Mouse (Mus musculus): ENCODE data around the gene Sh3rf3. TPM values are rescaled to one million over a fixed set of nuclear protein-coding genes. Genes with fewer than 3 reads are reported as not detected.

Gene Sh3rf3
- polyA plus RNA-seq, 1 experiment from 2014 or later, result 1.9 TPM

DNA sequence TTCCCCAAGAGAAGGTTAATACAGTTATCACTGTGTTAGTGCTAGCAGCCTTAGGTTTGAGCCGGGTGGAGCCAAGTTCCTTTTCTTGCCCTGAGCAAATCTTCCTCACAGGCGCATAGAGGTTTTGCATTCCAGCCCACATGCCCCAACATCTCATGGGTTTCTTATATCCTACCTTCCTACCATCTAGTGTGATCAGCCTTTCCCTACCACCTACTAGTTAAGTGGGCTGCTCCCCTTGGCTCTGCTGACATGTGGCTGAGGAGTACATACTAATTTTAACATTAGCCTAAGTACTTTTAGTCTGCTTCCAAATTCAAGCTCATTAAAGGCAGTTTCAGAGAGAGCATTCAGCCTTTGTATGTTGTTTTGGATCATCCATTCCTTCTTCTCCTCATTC is 72.7 kb downstream of the Sh3rf3 start:
- no peak for ATAC-seq (ENCODE audit: low FRiP score, low TSS enrichment)
- Histone ChIP-seq H3K9me3 (ENCODE audit: control insufficient read depth, low read length) (no peaks in the 10 kb centered on the region), H3K36me3 (ENCODE audit: control insufficient read depth, insufficient read depth, low read length) (no peaks in the 10 kb centered on the region), H3K27me3 (ENCODE audit: control insufficient read depth, insufficient read depth, low read length) (no peaks in the 10 kb centered on the region), H3K4me3 (ENCODE audit: low read length) (no peak overlapping the region), H3K4me2 (replicated peaks; ENCODE audit: low read depth, low read length) (no peak overlapping the region), H3K9ac (ENCODE audit: low read depth, low read length) (no peak overlapping the region), H3K27ac (ENCODE audit: low read depth, low read length) (no peak overlapping the region), H3K4me1 (ENCODE audit: control insufficient read depth, insufficient read depth, low read length) (0 out of 2 replicates have a peak, but pooled peaks cover 4% of the 10 kb centered on the region)
- WGBS, result 77% methylated on average over 2 of the region's 2 CpGs

DNA sequence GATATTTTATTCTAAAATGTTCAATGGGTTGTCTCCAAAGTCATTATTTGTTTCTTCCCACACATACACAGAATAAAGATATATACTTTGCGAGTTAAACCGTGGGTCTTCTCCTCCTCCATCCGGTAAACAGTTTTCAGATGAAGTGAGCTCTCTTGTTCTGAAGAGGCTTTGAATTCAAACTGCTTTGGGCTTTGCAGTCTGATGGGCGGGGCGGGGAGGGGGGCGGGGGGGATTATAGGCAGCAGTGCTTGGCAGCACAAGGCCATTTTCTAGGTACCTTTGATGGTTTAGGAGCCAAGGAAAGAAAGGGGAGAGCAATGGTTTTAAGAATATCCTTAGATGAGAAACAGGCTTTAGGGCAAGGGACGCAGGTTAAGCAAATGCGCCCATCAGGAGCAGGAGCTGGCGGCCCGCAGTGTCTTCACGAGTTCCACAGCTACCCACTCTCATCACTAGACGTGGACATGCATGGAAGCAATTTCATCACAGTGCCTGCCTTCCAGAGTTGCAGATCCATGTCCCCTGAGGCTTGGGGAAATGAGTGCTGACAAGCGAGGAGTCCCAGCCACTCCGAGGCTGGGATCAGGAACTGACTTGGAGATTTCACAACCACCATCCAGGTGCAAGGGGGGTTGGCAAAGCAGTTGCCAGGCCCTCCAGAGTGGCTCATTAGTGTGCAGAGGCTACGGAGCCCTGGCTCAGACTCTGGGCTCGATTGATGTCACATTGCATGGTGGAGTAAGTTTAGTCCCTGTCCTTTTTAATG is 77.7 kb downstream of the Sh3rf3 start:
- no peaks in the 10 kb centered on the region for H3K4me1 ChIP-seq (ENCODE audit: control insufficient read depth, insufficient read depth, low read length)
- H3K27ac ChIP-seq (ENCODE audit: low read depth, low read length), result no peak overlapping the region
- no peaks in the 10 kb centered on the region for H3K36me3 ChIP-seq (ENCODE audit: control insufficient read depth, insufficient read depth, low read length)
- no peak for ATAC-seq (ENCODE audit: low FRiP score, low TSS enrichment)
- no peak overlapping the region for H3K4me3 ChIP-seq (ENCODE audit: low read length)
- H3K27me3 ChIP-seq (ENCODE audit: control insufficient read depth, insufficient read depth, low read length), result no peaks in the 10 kb centered on the region
- WGBS, result 61% methylated on average over 16 of the region's 16 CpGs
- no peak overlapping the region for H3K9ac ChIP-seq (ENCODE audit: low read depth, low read length)
- H3K9me3 ChIP-seq (ENCODE audit: control insufficient read depth, low read length), result no peaks in the 10 kb centered on the region
- no peak overlapping the region for H3K4me2 ChIP-seq (replicated peaks; ENCODE audit: low read depth, low read length)

DNA sequence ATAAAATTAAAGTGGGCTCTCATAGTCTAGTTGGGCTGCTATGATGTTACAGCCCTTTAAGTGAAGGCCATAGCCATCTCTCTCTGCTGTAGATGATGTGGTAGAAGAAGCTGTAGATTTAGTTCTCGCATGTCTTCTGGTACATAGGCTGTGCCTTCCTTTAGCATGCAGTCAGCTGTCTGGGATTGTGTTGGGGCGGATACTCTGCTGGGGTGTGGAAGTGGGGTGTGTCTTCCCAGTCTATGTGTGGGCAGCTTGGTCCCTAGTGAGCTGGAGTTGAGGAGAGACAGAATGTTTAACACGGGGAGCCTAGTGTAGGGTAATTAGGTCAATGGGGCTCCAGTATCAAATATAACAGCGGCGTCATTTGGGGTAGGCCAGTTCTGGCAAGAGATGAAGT is 82.3 kb downstream of the Sh3rf3 start:
- Histone ChIP-seq H3K4me3 (ENCODE audit: low read length) (no peak overlapping the region), H3K36me3 (ENCODE audit: control insufficient read depth, insufficient read depth, low read length) (no peaks in the 10 kb centered on the region), H3K9ac (ENCODE audit: low read depth, low read length) (no peak overlapping the region), H3K4me2 (replicated peaks; ENCODE audit: low read depth, low read length) (no peak overlapping the region), H3K9me3 (ENCODE audit: control insufficient read depth, low read length) (no peaks in the 10 kb centered on the region), H3K4me1 (ENCODE audit: control insufficient read depth, insufficient read depth, low read length) (no peaks in the 10 kb centered on the region), H3K27me3 (ENCODE audit: control insufficient read depth, insufficient read depth, low read length) (no peaks in the 10 kb centered on the region), H3K27ac (ENCODE audit: low read depth, low read length) (no peak overlapping the region)
- ATAC-seq (ENCODE audit: low FRiP score, low TSS enrichment), result no peak
- 84% methylated on average over 5 of the region's 5 CpGs for WGBS

DNA sequence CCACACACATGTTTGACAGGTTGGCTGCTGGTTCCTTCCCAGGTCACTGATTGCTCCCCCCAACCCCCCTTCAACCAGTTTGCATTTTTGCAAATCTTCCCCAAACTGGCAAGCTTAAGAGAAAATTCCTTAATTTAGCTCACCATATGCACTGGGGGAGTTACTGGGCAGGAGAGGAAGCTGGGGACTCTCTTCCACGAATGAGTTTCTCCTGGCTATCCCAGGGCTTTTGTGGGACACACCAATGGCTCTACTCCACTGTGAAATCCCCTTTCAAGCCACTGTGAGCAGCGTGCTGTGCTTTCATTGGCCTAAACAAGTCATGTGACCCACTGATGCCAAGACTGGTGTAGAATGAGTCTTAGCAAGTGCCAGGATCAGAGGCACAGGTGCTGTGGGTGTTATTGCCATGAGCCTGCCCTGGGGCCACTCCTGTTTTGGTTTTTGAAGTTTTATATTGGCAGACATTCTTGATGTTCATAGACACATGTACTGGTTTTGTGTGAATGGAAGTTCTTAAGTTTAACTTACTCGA is 83.9 kb downstream of the Sh3rf3 start:
- no peak overlapping the region for H3K4me3 ChIP-seq (ENCODE audit: low read length)
- H3K27ac ChIP-seq (ENCODE audit: low read depth, low read length), result no peak overlapping the region
- no peak overlapping the region for H3K4me2 ChIP-seq (replicated peaks; ENCODE audit: low read depth, low read length)
- WGBS, result 77% methylated on average over 3 of the region's 3 CpGs
- ATAC-seq (ENCODE audit: low FRiP score, low TSS enrichment), result no peak
- no peaks in the 10 kb centered on the region for H3K4me1 ChIP-seq (ENCODE audit: control insufficient read depth, insufficient read depth, low read length)
- H3K9ac ChIP-seq (ENCODE audit: low read depth, low read length), result no peak overlapping the region
- no peaks in the 10 kb centered on the region for H3K9me3 ChIP-seq (ENCODE audit: control insufficient read depth, low read length)
- H3K36me3 ChIP-seq (ENCODE audit: control insufficient read depth, insufficient read depth, low read length), result no peaks in the 10 kb centered on the region
- no peaks in the 10 kb centered on the region for H3K27me3 ChIP-seq (ENCODE audit: control insufficient read depth, insufficient read depth, low read length)

DNA sequence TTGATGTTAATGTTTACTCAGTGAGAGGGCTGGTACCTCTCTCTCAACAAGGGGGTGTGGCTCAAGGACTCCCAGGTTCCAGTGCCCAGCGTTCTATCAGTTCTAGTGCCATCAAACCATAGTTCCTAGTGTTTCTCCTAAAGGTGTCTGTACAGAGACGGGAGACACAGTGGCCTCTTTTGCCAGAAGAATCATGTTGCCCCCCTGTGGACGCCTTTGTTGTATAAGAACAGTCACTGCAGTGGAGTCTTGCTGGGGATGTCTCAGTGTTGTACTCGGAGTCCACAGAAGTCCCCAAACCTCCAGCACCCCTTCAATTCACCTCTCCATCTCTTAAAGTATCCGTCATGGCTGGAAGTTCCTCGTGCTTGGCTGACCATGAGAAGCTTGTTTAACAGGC is 92.1 kb downstream of the Sh3rf3 start:
- H3K9ac ChIP-seq (ENCODE audit: low read depth, low read length), result no peak overlapping the region
- no peak overlapping the region for H3K27ac ChIP-seq (ENCODE audit: low read depth, low read length)
- no peak overlapping the region for H3K4me2 ChIP-seq (replicated peaks; ENCODE audit: low read depth, low read length)
- H3K9me3 ChIP-seq (ENCODE audit: control insufficient read depth, low read length), result no peaks in the 10 kb centered on the region
- ATAC-seq (ENCODE audit: low FRiP score, low TSS enrichment), result 0 out of 2 replicates have a peak, but pooled peaks have one; percentile 44
- no peaks in the 10 kb centered on the region for H3K27me3 ChIP-seq (ENCODE audit: control insufficient read depth, insufficient read depth, low read length)
- H3K4me3 ChIP-seq (ENCODE audit: low read length), result no peak overlapping the region
- H3K36me3 ChIP-seq (ENCODE audit: control insufficient read depth, insufficient read depth, low read length), result no peaks in the 10 kb centered on the region
- H3K4me1 ChIP-seq (ENCODE audit: control insufficient read depth, insufficient read depth, low read length), result no peaks in the 10 kb centered on the region
- WGBS, result 18% methylated on average over 6 of the region's 6 CpGs

DNA sequence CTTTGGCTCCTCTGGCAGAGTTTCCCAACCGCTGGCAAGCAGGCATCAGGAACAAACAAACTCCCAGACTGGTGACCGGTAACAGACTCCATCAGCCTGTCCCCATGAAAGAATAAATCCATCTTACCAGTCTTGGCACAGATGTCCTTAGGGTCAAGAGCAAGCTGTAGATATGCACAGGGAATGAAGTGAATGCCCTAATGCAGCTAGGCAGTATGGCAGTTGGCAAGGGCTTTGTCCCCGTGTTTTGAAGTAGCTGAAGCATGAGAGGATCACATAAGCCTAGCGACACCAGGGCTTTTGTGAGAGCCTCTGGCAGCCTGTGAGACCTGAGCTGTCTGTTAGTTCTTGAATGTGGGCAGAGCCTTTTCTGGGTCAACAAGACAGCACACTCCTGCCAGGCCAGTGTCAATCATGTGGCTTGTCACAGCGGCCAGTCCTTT is 93.9 kb downstream of the Sh3rf3 start:
- 55% methylated on average over 5 of the region's 5 CpGs for WGBS
- no peaks in the 10 kb centered on the region for H3K27me3 ChIP-seq (ENCODE audit: control insufficient read depth, insufficient read depth, low read length)

DNA sequence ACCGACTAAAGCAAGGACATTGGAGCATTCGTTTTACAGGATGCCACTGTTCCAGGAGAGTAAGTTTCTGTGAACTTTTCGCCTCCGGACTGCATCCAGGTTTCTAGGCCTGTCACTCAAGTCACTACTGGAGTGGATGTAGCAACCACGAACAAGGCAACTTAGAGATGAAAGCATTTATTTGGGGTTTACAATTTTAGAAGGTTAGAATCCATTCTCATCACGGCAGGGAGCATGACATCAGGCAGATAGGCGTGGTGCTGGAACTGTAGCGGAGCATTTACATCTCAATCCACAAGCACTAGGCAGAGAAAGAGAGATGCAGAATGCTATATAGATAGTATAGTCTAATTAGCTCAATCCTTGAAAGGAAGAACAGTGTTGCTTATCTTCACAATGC is 95.3 kb downstream of the Sh3rf3 start:
- no peak overlapping the region for H3K27ac ChIP-seq (ENCODE audit: low read depth, low read length)
- WGBS, result 73% methylated on average over 8 of the region's 8 CpGs
- H3K27me3 ChIP-seq (ENCODE audit: control insufficient read depth, insufficient read depth, low read length), result no peaks in the 10 kb centered on the region
- ATAC-seq (ENCODE audit: low FRiP score, low TSS enrichment), result no peak
- no peak overlapping the region for H3K9ac ChIP-seq (ENCODE audit: low read depth, low read length)
- H3K4me2 ChIP-seq (replicated peaks; ENCODE audit: low read depth, low read length), result no peak overlapping the region
- H3K4me1 ChIP-seq (ENCODE audit: control insufficient read depth, insufficient read depth, low read length), result no peaks in the 10 kb centered on the region
- H3K4me3 ChIP-seq (ENCODE audit: low read length), result no peak overlapping the region
- no peaks in the 10 kb centered on the region for H3K9me3 ChIP-seq (ENCODE audit: control insufficient read depth, low read length)
- H3K36me3 ChIP-seq (ENCODE audit: control insufficient read depth, insufficient read depth, low read length), result no peaks in the 10 kb centered on the region

More for the DNA sequence above, 93.9 kb downstream of the Sh3rf3 start:
- H3K9me3 ChIP-seq (ENCODE audit: control insufficient read depth, low read length), result no peaks in the 10 kb centered on the region
- no peak overlapping the region for H3K4me3 ChIP-seq (ENCODE audit: low read length)
- H3K4me1 ChIP-seq (ENCODE audit: control insufficient read depth, insufficient read depth, low read length), result no peaks in the 10 kb centered on the region
- H3K36me3 ChIP-seq (ENCODE audit: control insufficient read depth, insufficient read depth, low read length), result no peaks in the 10 kb centered on the region
- no peak overlapping the region for H3K4me2 ChIP-seq (replicated peaks; ENCODE audit: low read depth, low read length)
- no peak overlapping the region for H3K27ac ChIP-seq (ENCODE audit: low read depth, low read length)
- ATAC-seq (ENCODE audit: low FRiP score, low TSS enrichment), result peak; percentile 63; the same call in 1 of the 2 replicates
- no peak overlapping the region for H3K9ac ChIP-seq (ENCODE audit: low read depth, low read length)

DNA sequence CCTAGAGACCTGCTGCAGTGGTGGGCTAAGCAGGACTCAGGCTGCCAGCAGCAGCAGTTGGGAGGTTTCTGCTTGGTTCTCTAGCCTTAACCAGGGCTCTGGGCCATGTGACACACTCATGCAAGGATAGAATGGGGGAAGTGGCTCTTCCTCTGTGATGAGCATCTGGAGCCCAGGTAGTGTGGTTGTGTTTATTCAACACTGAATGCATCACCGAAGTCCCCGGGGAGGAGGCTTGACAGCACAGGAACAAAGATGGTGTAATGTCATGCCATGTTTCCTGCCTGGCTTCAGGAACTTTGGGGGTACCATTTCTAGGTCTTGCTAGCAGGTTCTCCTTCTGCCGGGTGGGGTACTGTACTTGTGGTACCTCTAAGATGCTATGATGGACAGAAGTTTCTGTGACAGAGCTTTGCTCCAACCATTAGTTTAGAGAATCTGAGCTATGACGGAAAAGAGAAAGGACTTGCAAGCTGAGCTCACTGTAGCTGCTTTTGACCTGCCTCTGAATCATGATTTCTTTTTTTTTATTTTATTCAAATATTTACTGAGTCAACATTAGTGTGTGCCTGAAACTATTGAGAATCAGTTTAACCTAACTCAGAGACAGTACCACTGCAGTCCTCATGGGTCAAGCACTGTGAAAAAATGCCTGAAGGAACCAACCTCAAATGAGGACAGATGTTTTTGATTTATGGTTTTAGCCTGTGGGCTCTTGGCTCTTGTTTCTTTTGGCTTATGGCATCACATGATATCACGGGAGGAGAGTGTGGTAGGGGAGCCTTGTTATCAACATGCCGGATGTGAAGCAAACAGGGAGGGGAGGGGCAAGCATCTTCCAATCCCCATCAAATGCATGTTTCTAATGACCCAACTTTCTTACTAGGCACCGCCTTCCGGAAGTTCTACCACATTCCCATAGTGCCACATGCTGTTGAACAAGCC is 102.4 kb downstream of the Sh3rf3 start:
- Histone ChIP-seq H3K27ac (ENCODE audit: low read depth, low read length) (no peak overlapping the region), H3K4me1 (ENCODE audit: control insufficient read depth, insufficient read depth, low read length) (no peaks in the 10 kb centered on the region), H3K9me3 (ENCODE audit: control insufficient read depth, low read length) (no peaks in the 10 kb centered on the region), H3K36me3 (ENCODE audit: control insufficient read depth, insufficient read depth, low read length) (no peaks in the 10 kb centered on the region), H3K4me2 (replicated peaks; ENCODE audit: low read depth, low read length) (no peak overlapping the region), H3K4me3 (ENCODE audit: low read length) (no peak overlapping the region), H3K9ac (ENCODE audit: low read depth, low read length) (no peak overlapping the region), H3K27me3 (ENCODE audit: control insufficient read depth, insufficient read depth, low read length) (no peaks in the 10 kb centered on the region)
- WGBS, result 71% methylated on average over 8 of the region's 8 CpGs
- ATAC-seq (ENCODE audit: low FRiP score, low TSS enrichment), result no peak

Measured in kidney, embryonic 14.5 days (tissue).